Mouse (Mus musculus) midbrain, embryonic 12.5 days (tissue): ENCODE measurements around the gene Ugt1a2. TPM values are rescaled to one million over a fixed set of nuclear protein-coding genes. Genes with fewer than 3 reads are reported as not detected.

Source experiments
- ATAC-seq: fragments of 200-750 bp; cut with Nextera tagmentation; 2 replicates; pipeline ENCODE4 v1.8.0; 2017; ENCODE audit warnings: low read depth, moderate TSS enrichment, moderate library complexity; ENCODE audit not compliant: low FRiP score
- H3K27ac ChIP-seq: fragments of 300-500 bp; sonication (generic); replicated peaks from 2 replicates; pipeline ENCODE4 v1.5.1; 2016; ENCODE audit warnings: mild to moderate bottlenecking
- H3K27me3 ChIP-seq: fragments of 300-500 bp; sonication (generic); 2 replicates; pipeline ENCODE4 v1.6.1; 2016; ENCODE audit warnings: mild to moderate bottlenecking
- H3K36me3 ChIP-seq: fragments of 300-500 bp; sonication (generic); 2 replicates; pipeline ENCODE4 v1.6.1; 2016
- H3K4me1 ChIP-seq: fragments of 300-500 bp; sonication (generic); 2 replicates; pipeline ENCODE4 v1.6.1; 2016
- H3K4me2 ChIP-seq: fragments of 300-500 bp; sonication (generic); replicated peaks from 2 replicates; pipeline ENCODE4 v1.6.1; 2016; ENCODE audit warnings: mild to moderate bottlenecking, moderate library complexity
- H3K4me3 ChIP-seq: fragments of 300-500 bp; sonication (generic); 2 replicates; pipeline ENCODE4 v1.5.1; 2016; ENCODE audit warnings: mild to moderate bottlenecking
- H3K9ac ChIP-seq: fragments of 300-500 bp; sonication (generic); replicated peaks from 2 replicates; pipeline ENCODE4 v1.6.1; 2016; ENCODE audit warnings: mild to moderate bottlenecking, moderate library complexity
- H3K9me3 ChIP-seq: fragments of 300-500 bp; sonication (generic); 2 replicates; pipeline ENCODE4 v1.6.1; 2016; ENCODE audit warnings: mild to moderate bottlenecking
- WGBS: fragments of 180-500 bp; shearing (Covaris S2); methylation state at CpG from one replicate; pipeline ENCODE4 v1.1.7; 2016; 5-methylcytosine and 5-hydroxymethylcytosine counted together
- polyA plus RNA-seq: library from polyadenylated mRNA; unstranded; fragments of >200 nt; fragmentation: Nextera tagmentation; extraction: Ambion mirVana; gene quantifications from 2 replicates; pipeline ENCODE4 v1.2.1, GENCODE M21; 2016

Gene Ugt1a2
- polyA plus RNA-seq, 1 experiment from 2014 or later: 0.14 TPM

GRCm38 (mm10) chr1:88229986-88230385 lies 29.6 kb downstream of the Ugt1a2 start:
- no peak for ATAC-seq
- 82% methylated on average over 5 of the region's 5 CpGs for WGBS
- H3K4me2 ChIP-seq: no peak overlapping the region
- no peak overlapping the region for H3K27ac ChIP-seq
- peaks cover 97% of the 10 kb centered on the region for H3K9me3 ChIP-seq
- no peak overlapping the region for H3K4me3 ChIP-seq
- no peaks in the 10 kb centered on the region for H3K27me3 ChIP-seq
- H3K36me3 ChIP-seq: no peaks in the 10 kb centered on the region
- H3K9ac ChIP-seq: no peak overlapping the region
- no peaks in the 10 kb centered on the region for H3K4me1 ChIP-seq

GRCm38 (mm10) chr1:88230421-88230820 lies 30.0 kb downstream of the Ugt1a2 start:
- WGBS: 72% methylated on average over 7 of the region's 7 CpGs
- Histone ChIP-seq H3K36me3 (no peaks in the 10 kb centered on the region), H3K9me3 (peaks cover 100% of the 10 kb centered on the region), H3K4me1 (no peaks in the 10 kb centered on the region), H3K27me3 (no peaks in the 10 kb centered on the region), H3K4me2 (no peak overlapping the region), H3K4me3 (no peak overlapping the region), H3K9ac (no peak overlapping the region), H3K27ac (no peak overlapping the region)
- no peak for ATAC-seq

- Histone ChIP-seq H3K9ac (no peak overlapping the region), H3K4me1 (no peaks in the 10 kb centered on the region), H3K27ac (no peak overlapping the region), H3K9me3 (peaks cover 100% of the 10 kb centered on the region), H3K36me3 (no peaks in the 10 kb centered on the region), H3K4me2 (no peak overlapping the region), H3K4me3 (no peak overlapping the region), H3K27me3 (no peaks in the 10 kb centered on the region)
- 77% methylated on average over 6 of the region's 6 CpGs for WGBS
- ATAC-seq: no peak
Measured at GRCm38 (mm10) chr1:88230981-88231802, 30.8 kb downstream of the Ugt1a2 start.

GRCm38 (mm10) chr1:88231803-88232499 lies 31.6 kb downstream of the Ugt1a2 start:
- H3K36me3 ChIP-seq: no peaks in the 10 kb centered on the region
- H3K9ac ChIP-seq: no peak overlapping the region
- H3K4me1 ChIP-seq: no peaks in the 10 kb centered on the region
- ATAC-seq: no peak
- no peak overlapping the region for H3K27ac ChIP-seq
- H3K4me3 ChIP-seq: no peak overlapping the region
- 66% methylated on average over 7 of the region's 7 CpGs for WGBS
- no peaks in the 10 kb centered on the region for H3K27me3 ChIP-seq
- peaks cover 97% of the 10 kb centered on the region for H3K9me3 ChIP-seq
- H3K4me2 ChIP-seq: no peak overlapping the region

- no peaks in the 10 kb centered on the region for H3K36me3 ChIP-seq
- H3K27ac ChIP-seq: no peak overlapping the region
- WGBS: 57% methylated on average over 3 of the region's 3 CpGs
- H3K27me3 ChIP-seq: no peaks in the 10 kb centered on the region
- H3K4me3 ChIP-seq: no peak overlapping the region
- no peak overlapping the region for H3K4me2 ChIP-seq
- ATAC-seq: no peak
- H3K9me3 ChIP-seq: peaks cover 97% of the 10 kb centered on the region
- H3K4me1 ChIP-seq: no peaks in the 10 kb centered on the region
- no peak overlapping the region for H3K9ac ChIP-seq
Measured at GRCm38 (mm10) chr1:88232664-88233380, 32.4 kb downstream of the Ugt1a2 start.

- Histone ChIP-seq H3K27me3 (no peaks in the 10 kb centered on the region), H3K36me3 (no peaks in the 10 kb centered on the region), H3K9me3 (peaks cover 97% of the 10 kb centered on the region), H3K4me3 (no peak overlapping the region), H3K4me2 (no peak overlapping the region), H3K4me1 (no peaks in the 10 kb centered on the region), H3K9ac (no peak overlapping the region), H3K27ac (no peak overlapping the region)
- 69% methylated on average over 14 of the region's 14 CpGs for WGBS
- ATAC-seq: no peak
Measured at GRCm38 (mm10) chr1:88233421-88234247, 33.2 kb downstream of the Ugt1a2 start.

GRCm38 (mm10) chr1:88234248-88234610 lies 33.8 kb downstream of the Ugt1a2 start:
- ATAC-seq: no peak
- no peaks in the 10 kb centered on the region for H3K4me1 ChIP-seq
- H3K9ac ChIP-seq: no peak overlapping the region
- peaks cover 97% of the 10 kb centered on the region for H3K9me3 ChIP-seq
- H3K4me2 ChIP-seq: no peak overlapping the region
- no peaks in the 10 kb centered on the region for H3K36me3 ChIP-seq
- H3K4me3 ChIP-seq: no peak overlapping the region
- H3K27ac ChIP-seq: no peak overlapping the region
- WGBS: 63% methylated on average over 4 of the region's 4 CpGs
- no peaks in the 10 kb centered on the region for H3K27me3 ChIP-seq

- no peak overlapping the region for H3K27ac ChIP-seq
- 43% methylated on average over 5 of the region's 5 CpGs for WGBS
- no peak for ATAC-seq
Measured at GRCm38 (mm10) chr1:88234646-88235045, 34.2 kb downstream of the Ugt1a2 start.

GRCm38 (mm10) chr1:88235046-88235893 lies 34.9 kb downstream of the Ugt1a2 start:
- H3K36me3 ChIP-seq: no peaks in the 10 kb centered on the region
- 63% methylated on average over 11 of the region's 11 CpGs for WGBS
- peaks cover 97% of the 10 kb centered on the region for H3K9me3 ChIP-seq
- no peaks in the 10 kb centered on the region for H3K27me3 ChIP-seq
- ATAC-seq: peak; percentile 6
- no peak overlapping the region for H3K4me2 ChIP-seq
- no peak overlapping the region for H3K4me3 ChIP-seq
- no peak overlapping the region for H3K9ac ChIP-seq
- H3K4me1 ChIP-seq: no peaks in the 10 kb centered on the region
- H3K27ac ChIP-seq: no peak overlapping the region

More at GRCm38 (mm10) chr1:88234646-88235045, 34.2 kb downstream of the Ugt1a2 start:
- no peak overlapping the region for H3K4me2 ChIP-seq
- no peak overlapping the region for H3K9ac ChIP-seq
- no peaks in the 10 kb centered on the region for H3K4me1 ChIP-seq
- no peaks in the 10 kb centered on the region for H3K36me3 ChIP-seq
- no peaks in the 10 kb centered on the region for H3K27me3 ChIP-seq
- H3K9me3 ChIP-seq: peaks cover 97% of the 10 kb centered on the region
- H3K4me3 ChIP-seq: no peak overlapping the region

- no peaks in the 10 kb centered on the region for H3K4me1 ChIP-seq
- H3K27me3 ChIP-seq: no peaks in the 10 kb centered on the region
- WGBS: 62% methylated on average over 4 of the region's 4 CpGs
- no peak overlapping the region for H3K4me2 ChIP-seq
- H3K4me3 ChIP-seq: no peak overlapping the region
- no peak overlapping the region for H3K27ac ChIP-seq
- no peaks in the 10 kb centered on the region for H3K36me3 ChIP-seq
- H3K9ac ChIP-seq: no peak overlapping the region
- peaks cover 97% of the 10 kb centered on the region for H3K9me3 ChIP-seq
- ATAC-seq: no peak
Measured at GRCm38 (mm10) chr1:88235894-88236415, 35.6 kb downstream of the Ugt1a2 start.

GRCm38 (mm10) chr1:88237311-88237710 lies 36.9 kb downstream of the Ugt1a2 start:
- ATAC-seq: no peak
- Histone ChIP-seq H3K9ac (no peak overlapping the region), H3K4me2 (no peak overlapping the region), H3K4me3 (no peak overlapping the region), H3K27me3 (no peaks in the 10 kb centered on the region), H3K4me1 (no peaks in the 10 kb centered on the region), H3K36me3 (no peaks in the 10 kb centered on the region), H3K27ac (no peak overlapping the region), H3K9me3 (peaks cover 95% of the 10 kb centered on the region)
- 77% methylated on average over 5 of the region's 5 CpGs for WGBS
